Mouse (Mus musculus): ENCODE measurements at regions not wholly inside any gene's neighbourhood (a gene's known extent, or its start where the extent isn't known, plus 50 kb on each side); places are given as distances from the start of the nearest gene placed in this dataset.

DNA sequence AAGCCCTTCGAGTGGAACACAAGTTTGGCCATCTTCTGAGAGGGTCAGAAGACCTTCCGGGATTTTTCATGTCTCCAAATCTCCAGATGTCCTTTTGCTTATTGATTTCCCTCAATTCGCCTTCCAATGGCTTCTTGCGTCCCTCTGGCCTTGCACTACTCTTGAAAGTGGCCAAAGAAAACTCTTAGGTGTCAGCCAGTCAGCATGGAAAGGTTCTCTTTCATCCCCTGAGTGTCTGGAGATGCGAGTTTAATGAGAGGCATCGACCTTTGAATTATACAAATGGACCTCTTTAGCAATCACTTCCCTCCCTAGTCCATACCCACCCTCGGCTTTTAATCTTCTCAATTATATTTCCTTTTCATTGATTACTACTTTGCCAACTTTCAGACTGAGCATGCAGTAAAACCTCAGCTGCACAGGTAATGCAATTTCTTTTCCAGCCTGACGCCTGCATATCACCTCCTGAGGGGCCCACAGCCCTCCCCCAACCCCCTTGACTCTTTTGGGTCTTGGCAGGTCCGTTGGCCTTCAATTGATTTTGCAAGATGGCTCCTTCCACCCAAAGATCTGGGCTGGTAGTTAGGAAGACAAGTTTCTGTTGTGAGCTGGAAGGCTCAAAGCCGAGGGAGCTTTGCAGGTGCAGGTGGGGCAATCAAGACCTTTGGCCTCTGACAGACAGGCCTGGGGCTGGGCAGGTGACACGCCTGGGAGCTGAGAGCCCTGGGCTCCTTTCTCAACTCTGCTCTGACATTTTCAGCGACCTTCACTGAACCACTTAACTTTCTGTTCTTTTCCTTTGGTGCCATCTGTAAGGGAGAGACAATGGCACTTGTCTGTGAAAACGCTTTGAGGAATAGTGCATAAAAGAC lies 461.8 kb downstream of the Ccdc171 start:
- no peak for DNase-seq

GRCm38 (mm10) chr4:83987846-83988245 lies 462.5 kb downstream of the Ccdc171 start:
- no peak for DNase-seq

DNA sequence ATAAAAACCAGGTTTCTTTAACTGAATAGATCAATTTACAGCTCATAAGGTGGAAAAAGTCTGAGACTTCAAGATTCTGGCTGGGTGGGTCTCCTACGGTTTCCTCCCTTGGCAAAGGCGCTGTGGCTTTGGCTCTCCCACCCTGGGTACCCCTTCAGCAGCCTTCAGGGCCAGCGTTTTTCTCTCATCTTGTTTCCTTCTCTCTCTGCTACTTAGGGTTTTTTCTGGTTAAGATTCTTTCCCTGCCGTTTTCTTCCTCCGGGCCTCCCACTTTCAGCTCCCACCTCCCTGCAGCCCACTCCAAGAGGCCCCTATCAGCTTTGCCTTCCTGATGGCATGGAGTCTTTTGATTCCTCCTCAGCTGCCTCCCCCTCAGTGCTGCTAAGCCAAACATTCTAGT lies 463.0 kb downstream of the Ccdc171 start:
- DNase-seq = no peak

DNA sequence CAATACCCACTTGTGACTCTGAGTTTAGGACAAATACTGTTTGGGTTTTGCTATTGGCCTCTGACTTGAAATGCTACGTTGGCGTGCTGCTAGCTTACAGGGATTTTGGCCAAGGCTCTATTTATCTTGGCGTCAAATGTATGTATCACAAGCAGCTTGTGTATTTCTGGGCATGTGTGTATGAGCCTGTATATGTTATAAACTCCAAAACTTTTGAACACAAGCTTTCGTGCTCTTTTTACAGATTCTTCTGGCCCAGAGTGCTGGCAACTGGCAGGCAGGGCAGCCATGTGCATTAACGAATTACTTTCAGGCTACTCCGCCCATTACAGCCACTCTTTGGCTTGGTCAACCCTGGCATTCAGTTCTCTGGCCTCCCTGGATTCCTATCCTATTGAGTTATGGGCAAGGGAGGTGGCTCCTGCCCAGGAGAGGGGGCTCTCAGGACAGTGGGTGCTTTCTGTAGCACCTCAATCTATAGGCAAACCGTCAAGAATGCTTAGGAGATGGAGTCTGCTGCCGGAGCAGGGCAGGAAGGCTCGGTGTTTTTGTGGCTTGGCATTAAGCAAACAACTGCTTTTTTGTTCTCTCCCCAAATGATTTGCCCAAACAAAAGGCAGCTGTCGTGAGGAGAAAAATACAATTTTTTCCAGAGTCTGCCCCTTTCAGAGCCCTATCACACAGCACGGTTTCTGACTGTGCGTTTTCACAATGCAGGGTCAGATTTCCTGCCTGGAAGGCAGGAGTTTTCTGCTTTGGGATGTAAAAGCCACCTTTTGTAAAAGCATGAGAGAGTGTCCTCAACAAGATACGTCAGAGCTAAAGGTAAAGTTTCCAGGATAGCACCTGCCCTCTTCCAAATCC lies 465.0 kb downstream of the Ccdc171 start:
- no peak for DNase-seq

GRCm38 (mm10) chr4:83991195-83991594 lies 465.9 kb downstream of the Ccdc171 start:
- no peak for DNase-seq

GRCm38 (mm10) chr4:83997079-83997478 lies 471.7 kb downstream of the Ccdc171 start:
- no peak for DNase-seq

GRCm38 (mm10) chr4:84001645-84002044 lies 476.3 kb downstream of the Ccdc171 start:
- no peak for DNase-seq

GRCm38 (mm10) chr4:84004055-84004778 lies 478.9 kb downstream of the Ccdc171 start:
- no peak for DNase-seq

GRCm38 (mm10) chr4:84004786-84005382 lies 479.5 kb downstream of the Ccdc171 start:
- DNase-seq = no peak

DNA sequence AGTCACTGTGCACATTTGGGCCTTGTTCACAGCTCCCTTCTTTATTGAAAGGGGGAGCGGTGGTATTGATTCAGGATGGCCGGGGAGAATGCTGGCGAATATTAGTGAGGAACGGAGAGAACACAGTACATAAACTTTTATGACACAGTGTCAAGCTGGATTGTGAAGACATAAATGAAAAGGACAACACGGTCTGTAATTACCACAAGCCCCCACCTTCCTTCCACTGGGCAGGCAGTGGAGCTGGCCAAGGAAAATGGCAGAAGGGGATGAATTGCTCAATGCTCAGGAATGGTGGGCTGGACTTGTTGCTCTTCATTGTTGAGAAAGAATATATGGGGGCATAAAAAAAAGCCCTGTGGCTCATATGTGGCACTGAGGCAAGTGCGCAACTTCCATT lies 486.6 kb downstream of the Ccdc171 start:
- no peak for DNase-seq

GRCm38 (mm10) chr4:84015139-84015538 lies 489.8 kb downstream of the Ccdc171 start:
- DNase-seq = no peak

DNA sequence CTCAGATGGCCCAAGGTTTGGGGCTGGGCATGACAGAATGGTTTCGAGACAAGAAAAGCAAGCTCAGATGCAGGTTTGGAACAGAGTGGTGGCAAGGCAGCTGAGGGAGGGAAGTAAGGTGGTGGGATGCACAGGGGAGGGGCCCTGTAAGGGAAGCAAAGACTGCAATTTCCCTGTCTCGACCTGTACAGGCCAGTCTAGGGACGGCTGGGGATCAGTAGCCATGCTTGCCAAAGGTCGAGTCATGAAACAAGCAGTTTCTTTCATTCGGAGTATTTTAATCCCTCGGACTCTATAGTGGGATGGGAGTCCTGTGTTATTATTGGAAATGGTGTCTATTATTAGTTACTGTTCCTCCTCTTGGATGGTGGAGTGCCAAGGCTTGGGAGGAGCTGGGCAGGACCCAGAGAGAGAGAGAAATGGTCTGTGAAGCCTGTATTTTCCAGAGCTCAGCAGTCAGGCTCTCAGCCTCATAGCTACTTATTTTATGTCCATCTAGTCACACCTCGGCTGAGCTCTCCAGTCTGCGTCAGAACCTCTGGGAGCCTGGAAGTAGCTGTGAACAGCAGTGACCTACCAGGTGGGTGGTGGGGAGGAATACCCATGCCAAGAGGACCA lies 490.3 kb downstream of the Ccdc171 start:
- no peak for DNase-seq

- DNase-seq = no peak
Observed at GRCm38 (mm10) chr4:84018135-84018534, 492.8 kb downstream of the Ccdc171 start.

DNA sequence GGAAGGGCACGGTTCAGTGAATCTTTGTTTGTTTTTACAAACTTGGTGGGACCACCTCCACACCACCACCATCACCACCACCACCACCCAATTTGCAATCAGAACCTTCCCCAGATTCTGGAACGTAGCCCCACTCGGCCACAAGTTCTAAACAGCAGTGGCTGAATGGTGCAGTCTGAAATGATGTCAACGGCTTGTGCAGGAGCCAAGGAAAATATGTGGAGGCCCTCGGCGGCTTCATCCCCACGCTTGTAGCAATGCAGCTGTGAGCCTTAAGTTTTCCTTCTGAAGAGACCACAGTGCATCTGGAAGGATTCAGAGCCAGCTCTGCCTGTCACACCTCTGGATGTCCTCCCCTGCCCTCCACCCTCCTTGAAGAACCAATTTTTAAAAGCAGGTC lies 493.4 kb downstream of the Ccdc171 start:
- no peak for DNase-seq

- DNase-seq = no peak
Observed at GRCm38 (mm10) chr4:84019500-84020255, 494.3 kb downstream of the Ccdc171 start.

- no peak for DNase-seq
Observed at GRCm38 (mm10) chr4:84020692-84021091, 495.3 kb downstream of the Ccdc171 start.

GRCm38 (mm10) chr4:84022323-84022722 lies 497.0 kb downstream of the Ccdc171 start:
- no peak for DNase-seq

GRCm38 (mm10) chr4:84026144-84026543 lies 500.8 kb downstream of the Ccdc171 start:
- DNase-seq = no peak

DNA sequence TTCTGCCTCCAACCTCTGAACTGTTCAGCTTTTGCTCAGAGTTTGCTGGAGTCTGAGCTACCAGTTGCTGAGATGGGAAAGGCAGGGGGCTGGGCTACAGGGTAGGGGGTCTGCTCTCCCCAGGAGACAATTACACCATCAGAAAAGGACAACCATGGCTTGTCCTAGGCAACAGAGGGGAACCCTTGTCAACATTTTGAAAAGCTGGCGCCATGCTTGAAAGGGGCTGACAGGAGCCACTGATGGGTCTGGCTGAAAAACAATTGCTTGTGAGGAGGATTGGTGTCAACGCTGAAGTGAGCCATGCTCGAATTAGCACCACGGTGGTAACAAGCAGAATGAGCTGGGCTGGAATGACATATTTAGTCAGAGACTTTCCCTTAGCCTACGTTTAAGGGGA lies 502.8 kb downstream of the Ccdc171 start:
- no peak for DNase-seq

GRCm38 (mm10) chr4:84030916-84031315 lies 505.6 kb downstream of the Ccdc171 start:
- DNase-seq = no peak

- no peak for DNase-seq
Observed at GRCm38 (mm10) chr4:84032505-84032904, 507.2 kb downstream of the Ccdc171 start.

- DNase-seq = no peak
Observed at GRCm38 (mm10) chr4:84035347-84035746, 510.0 kb downstream of the Ccdc171 start.
